Mouse (Mus musculus) hindbrain, postnatal 0 days (tissue): ENCODE results near the gene Ncaph2. TPM values are rescaled to one million over a fixed set of nuclear protein-coding genes. Genes with fewer than 3 reads are reported as not detected.

Source experiments
- ATAC-seq: fragments of 200-750 bp; cut with Nextera tagmentation; 2 replicates; pipeline ENCODE4 v1.8.0; 2017; ENCODE audit warnings: mild to moderate bottlenecking, moderate TSS enrichment, moderate library complexity
- DNase-seq: peaks from one replicate; pipeline ENCODE4 v3.0.0-alpha.2; 2015; ENCODE audit warnings: low spot score
- H3K27ac ChIP-seq: fragments of 300-500 bp; sonication (generic); 2 replicates; pipeline ENCODE4 v1.5.1; 2014; ENCODE audit warnings: mild to moderate bottlenecking
- H3K27me3 ChIP-seq: fragments of 300-500 bp; sonication (generic); 2 replicates; pipeline ENCODE4 v1.6.1; 2014; ENCODE audit warnings: low read length, mixed read lengths; ENCODE audit not compliant: insufficient read depth
- H3K36me3 ChIP-seq: fragments of 300-500 bp; sonication (generic); 2 replicates; pipeline ENCODE4 v1.6.1; 2014; ENCODE audit warnings: low read length, mixed read lengths; ENCODE audit not compliant: insufficient read depth
- H3K4me1 ChIP-seq: fragments of 300-500 bp; sonication (generic); 2 replicates; pipeline ENCODE4 v1.6.1; 2014; ENCODE audit warnings: antibody characterized with exemption, low read length, mixed read lengths; ENCODE audit not compliant: insufficient read depth
- H3K4me2 ChIP-seq: fragments of 300-500 bp; sonication (generic); 2 replicates; pipeline ENCODE4 v1.6.1; 2014; ENCODE audit warnings: low read depth, mild to moderate bottlenecking, low read length, moderate library complexity, mixed read lengths
- H3K4me3 ChIP-seq: fragments of 300-500 bp; sonication (generic); 2 replicates; pipeline ENCODE4 v1.5.1; 2014; ENCODE audit warnings: low read length
- H3K9ac ChIP-seq: fragments of 300-500 bp; sonication (generic); replicated peaks from 2 replicates; pipeline ENCODE4 v1.6.1; 2014; ENCODE audit warnings: mild to moderate bottlenecking, low read length, moderate library complexity, mixed read lengths
- H3K9me3 ChIP-seq: fragments of 300-500 bp; sonication (generic); 2 replicates; pipeline ENCODE4 v1.6.1; 2016; ENCODE audit warnings: low read length, mixed read lengths
- CTCF ChIP-seq: IDR thresholded peaks from 2 replicates; pipeline ENCODE4 v1.5.1; 2016; ENCODE audit warnings: antibody characterized with exemption, control low read depth, low read depth
- WGBS: fragments of 180-500 bp; shearing (Covaris S2); extraction: QIAGEN DNeasy Blood & Tissue Kit; methylation state at CpG from one replicate; pipeline ENCODE4 v1.1.7; 2014; 5-methylcytosine and 5-hydroxymethylcytosine counted together
- polyA plus RNA-seq: library from polyadenylated mRNA; unstranded; fragments of >200 nt; fragmentation: Nextera tagmentation; extraction: Ambion mirVana; gene quantifications from 2 replicates; pipeline ENCODE4 v1.2.1, GENCODE M21; 2015
- total RNA-seq: library from RNA; depleted of rRNA; stranded (reverse); fragments of >200 nt; gene quantifications from 2 replicates; pipeline ENCODE4 v1.2.3, GENCODE M21; 2014; rRNA removed

Ncaph2 gene
- total RNA-seq (79.1 and 106 TPM in 2 replicates), polyA plus RNA-seq (97.1 and 99.1 TPM in 2 replicates)

GRCm38 (mm10) chr15:89355241-89356187 lies at the start of gene Ncaph2, which contains the start of gene Lmf2:
Gene Ncaph2, plus strand, starts transcription at chr15:89355719.
Gene Lmf2, minus strand, starts transcription at chr15:89355659.
- no peaks in the 10 kb centered on the region for H3K9me3 ChIP-seq
- TF ChIP-seq CTCF = no peak
- H3K4me2 ChIP-seq = peak within 1 kb of the TSS; percentile 87
- ATAC-seq = peak; percentile 95
- H3K4me1 ChIP-seq = peaks cover 14% of the 10 kb centered on the region
- peaks cover 31% of the 10 kb centered on the region for H3K36me3 ChIP-seq
- peak within 1 kb of the TSS; percentile 73 for H3K9ac ChIP-seq
- H3K27me3 ChIP-seq = no peaks in the 10 kb centered on the region
- WGBS = under 1% methylated on average over 64 of the region's 64 CpGs
- H3K4me3 ChIP-seq = peak within 1 kb of the TSS; percentile 85
- DNase-seq = peak; percentile 98
- H3K27ac ChIP-seq = peak within 1 kb of the TSS; percentile 89

GRCm38 (mm10) chr15:89305966-89306365 lies 49.6 kb upstream of the Ncaph2 start:
- no peak for TF ChIP-seq CTCF
- H3K27ac ChIP-seq = no peak overlapping the region
- WGBS = 72% methylated on average over 1 of the region's 1 CpGs
- DNase-seq (no peak), ATAC-seq (no peak)
- H3K27me3 ChIP-seq = no peaks in the 10 kb centered on the region
- H3K9ac ChIP-seq = no peak overlapping the region
- peaks cover 59% of the 10 kb centered on the region for H3K36me3 ChIP-seq
- H3K4me2 ChIP-seq = no peak overlapping the region
- no peaks in the 10 kb centered on the region for H3K9me3 ChIP-seq
- H3K4me1 ChIP-seq = peaks cover 8% of the 10 kb centered on the region; the same call in 1 of the 2 replicates
- no peak overlapping the region for H3K4me3 ChIP-seq

- H3K27ac ChIP-seq = no peak overlapping the region
- H3K36me3 ChIP-seq = peaks cover 44% of the 10 kb centered on the region
- no peak overlapping the region for H3K4me3 ChIP-seq
- 93% methylated on average over 13 of the region's 13 CpGs for WGBS
- H3K4me2 ChIP-seq = no peak overlapping the region
- peaks cover 12% of the 10 kb centered on the region; the same call in 1 of the 2 replicates for H3K4me1 ChIP-seq
- H3K27me3 ChIP-seq = no peaks in the 10 kb centered on the region
- H3K9ac ChIP-seq = no peak overlapping the region
- no peak for ATAC-seq
- no peaks in the 10 kb centered on the region for H3K9me3 ChIP-seq
- no peak for TF ChIP-seq CTCF
- DNase-seq = no peak
Measured at GRCm38 (mm10) chr15:89307461-89307860, 48.1 kb upstream of the Ncaph2 start.

- Histone ChIP-seq H3K9ac (no peak overlapping the region), H3K27me3 (no peaks in the 10 kb centered on the region), H3K4me3 (no peak overlapping the region), H3K27ac (no peak overlapping the region), H3K4me1 (peaks cover 19% of the 10 kb centered on the region), H3K4me2 (no peak overlapping the region), H3K9me3 (no peaks in the 10 kb centered on the region), H3K36me3 (peaks cover 33% of the 10 kb centered on the region)
- DNase-seq (no peak), ATAC-seq (no peak)
- no peak for TF ChIP-seq CTCF
- WGBS = 89% methylated on average over 7 of the region's 7 CpGs
Measured at GRCm38 (mm10) chr15:89308406-89309139, 46.9 kb upstream of the Ncaph2 start.

- Histone ChIP-seq H3K4me2 (no peak overlapping the region), H3K4me3 (no peak overlapping the region), H3K9me3 (no peaks in the 10 kb centered on the region), H3K27me3 (no peaks in the 10 kb centered on the region), H3K9ac (no peak overlapping the region), H3K27ac (no peak overlapping the region), H3K4me1 (peaks cover 26% of the 10 kb centered on the region), H3K36me3 (peaks cover 21% of the 10 kb centered on the region)
- no peak for ATAC-seq
- 53% methylated on average over 5 of the region's 6 CpGs for WGBS
- TF ChIP-seq CTCF = no peak
- DNase-seq = peak; percentile 33
Measured at GRCm38 (mm10) chr15:89309962-89310498, 45.5 kb upstream of the Ncaph2 start.

GRCm38 (mm10) chr15:89313359-89313758 lies 42.2 kb upstream of the Ncaph2 start:
- Histone ChIP-seq H3K9me3 (no peaks in the 10 kb centered on the region), H3K36me3 (no peaks in the 10 kb centered on the region), H3K4me2 (peak overlapping the region; percentile 86), H3K27me3 (no peaks in the 10 kb centered on the region), H3K27ac (no peak overlapping the region), H3K4me3 (no peak overlapping the region), H3K4me1 (peaks cover 26% of the 10 kb centered on the region), H3K9ac (no peak overlapping the region)
- DNase-seq (no peak), ATAC-seq (no peak)
- WGBS = 64% methylated on average over 4 of the region's 4 CpGs
- no peak for TF ChIP-seq CTCF
